Mouse (Mus musculus): ENCODE measurements around the gene Fli1.

Fli1 gene

DNA sequence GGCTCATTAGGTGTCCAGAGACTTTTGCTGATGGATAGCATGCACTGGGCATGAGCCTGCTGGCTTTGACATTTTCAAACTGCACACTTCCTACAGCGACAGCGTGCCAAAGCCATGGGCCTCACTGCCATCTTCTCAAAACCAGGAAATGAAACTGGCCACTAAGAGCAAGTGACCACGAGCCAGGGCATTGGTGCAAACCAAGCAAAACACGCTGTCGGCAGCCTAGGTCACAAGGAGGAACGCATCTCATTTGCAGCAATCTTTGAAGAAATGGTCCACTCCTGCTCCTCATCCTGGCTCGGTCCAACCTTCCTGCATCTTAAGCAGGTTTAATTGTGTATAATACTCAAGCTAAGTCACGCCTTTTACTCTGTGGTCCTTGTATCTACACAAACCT is 41.8 kb downstream of the Fli1 start:
- no peak for DNase-seq

DNA sequence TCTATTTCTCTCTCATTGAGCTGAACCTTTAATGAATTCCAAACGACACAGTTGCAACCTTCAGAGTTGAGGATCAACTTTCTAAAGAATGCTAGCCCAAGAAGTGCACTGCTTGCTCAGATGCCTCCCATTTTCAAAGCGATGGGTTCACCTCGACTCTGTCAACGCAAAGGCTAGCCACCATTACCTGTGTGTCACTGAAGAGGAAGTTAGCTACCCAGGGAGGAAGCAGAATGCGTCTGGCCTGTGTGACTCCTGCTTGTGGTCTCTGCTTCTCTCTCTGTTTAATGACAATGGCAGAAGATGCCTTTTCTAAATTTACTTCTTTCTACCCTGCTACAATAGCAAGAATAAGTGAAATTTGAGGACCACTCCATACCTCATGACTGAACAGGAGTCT is 42.6 kb downstream of the Fli1 start:
- no peak for DNase-seq

GRCm38 (mm10) chr9:32499469-32499868 is 43.2 kb downstream of the Fli1 start:
- no peak for DNase-seq

DNA sequence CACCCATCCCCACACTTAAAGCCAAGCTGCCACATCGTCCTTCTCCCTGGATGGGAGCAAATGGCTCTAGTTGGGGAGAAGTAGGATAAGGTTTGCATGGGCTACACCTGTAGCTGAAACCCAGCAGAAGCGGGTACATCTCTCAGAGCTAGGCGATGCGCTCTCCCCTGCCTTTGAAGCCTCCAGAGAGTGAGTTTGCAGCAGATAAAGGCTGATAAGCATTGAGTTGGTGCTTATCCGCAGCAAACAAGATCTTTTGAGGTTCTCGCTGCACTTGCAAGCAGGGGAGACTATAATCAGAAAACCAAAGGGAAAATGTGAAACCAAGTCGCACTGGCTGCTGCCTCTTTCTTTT is 47.0 kb downstream of the Fli1 start:
- DNase-seq = no peak

DNA sequence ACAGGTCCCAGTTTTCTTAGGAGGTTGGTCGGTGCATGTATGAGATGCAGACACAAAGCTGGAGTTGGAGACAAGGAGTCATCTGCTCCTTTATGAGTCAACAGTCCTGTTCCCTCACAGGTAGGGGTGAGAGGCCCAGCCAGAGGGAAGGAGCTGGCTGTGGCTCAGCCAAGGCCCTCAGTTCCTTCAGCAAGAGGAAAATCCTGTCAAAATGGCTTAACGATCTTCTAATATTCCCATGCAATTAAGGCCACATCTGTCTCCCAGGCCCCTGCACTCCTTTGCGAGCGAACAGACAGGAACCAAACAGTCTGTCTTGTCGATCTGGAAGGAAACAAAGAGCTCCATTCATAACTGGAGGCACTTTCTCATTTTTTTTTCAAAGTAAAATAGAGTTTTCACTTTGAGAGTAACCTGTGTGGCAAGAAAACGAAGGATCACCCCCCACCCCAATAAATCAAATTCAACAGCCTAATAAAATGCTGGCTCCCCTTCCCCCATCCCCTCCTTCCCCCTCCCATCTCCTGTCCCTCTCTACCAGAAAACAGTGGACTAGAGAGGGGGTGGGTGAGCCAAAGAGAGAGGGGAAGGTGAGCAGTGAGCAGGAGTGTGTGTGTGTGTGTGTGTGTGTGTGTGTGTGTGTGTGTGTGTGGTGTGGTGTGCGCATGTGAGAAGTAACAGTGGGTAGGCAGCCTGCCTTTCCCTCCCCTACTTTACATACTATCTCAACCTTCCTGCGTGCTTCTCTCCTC is 47.6 kb downstream of the Fli1 start:
- DNase-seq = no peak

GRCm38 (mm10) chr9:32493588-32494423 is 48.9 kb downstream of the Fli1 start:
- DNase-seq = no peak

DNA sequence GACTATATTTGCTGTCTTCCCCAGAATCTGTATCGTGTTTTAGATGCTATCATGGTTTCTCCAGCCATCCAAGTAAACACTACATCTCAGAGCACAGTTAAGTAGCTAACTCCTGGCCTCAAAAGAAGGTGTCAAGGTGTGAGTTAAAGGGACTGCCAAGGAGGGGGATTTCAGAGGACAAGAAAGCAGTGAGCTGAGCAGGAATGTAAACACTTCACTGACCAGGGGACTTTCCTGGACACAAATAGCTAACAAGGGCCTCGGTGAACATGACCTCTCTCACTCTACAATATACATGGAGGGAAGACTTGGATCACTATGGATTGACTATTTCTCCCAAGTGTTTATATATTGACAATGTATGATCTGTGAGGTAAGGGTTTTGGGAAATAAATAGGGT is 49.9 kb downstream of the Fli1 start:
- DNase-seq = no peak

GRCm38 (mm10) chr9:32491484-32491883 is 51.2 kb downstream of the Fli1 start:
- DNase-seq = peak; percentile 56

DNA sequence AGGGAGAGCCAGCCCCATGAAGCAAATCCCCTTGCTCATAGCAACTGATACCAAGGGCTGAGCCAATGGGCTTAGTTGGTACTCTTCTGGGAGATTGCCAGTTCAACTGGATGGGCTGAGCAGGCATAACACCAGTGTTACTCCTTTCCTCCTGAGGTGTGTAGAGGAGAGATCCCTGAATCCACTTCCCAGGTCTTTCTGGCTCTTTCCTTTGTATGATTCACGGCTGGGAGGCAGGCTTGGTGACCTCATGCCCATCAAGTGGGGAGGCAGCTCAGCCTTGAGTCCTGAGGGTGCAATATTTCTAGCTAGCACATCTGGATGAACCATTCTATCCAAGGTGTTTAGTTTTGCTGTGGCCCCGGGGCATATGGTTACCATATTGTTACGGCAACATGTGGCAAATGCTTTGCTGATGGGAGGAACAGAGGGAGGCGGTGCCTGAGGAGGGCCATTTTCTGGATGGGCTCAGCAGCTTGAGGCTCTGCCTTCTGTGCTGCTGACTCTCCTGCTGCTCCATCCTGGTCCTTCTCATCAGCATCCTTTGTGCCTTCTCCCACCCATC is 52.8 kb downstream of the Fli1 start:
- DNase-seq = no peak

DNA sequence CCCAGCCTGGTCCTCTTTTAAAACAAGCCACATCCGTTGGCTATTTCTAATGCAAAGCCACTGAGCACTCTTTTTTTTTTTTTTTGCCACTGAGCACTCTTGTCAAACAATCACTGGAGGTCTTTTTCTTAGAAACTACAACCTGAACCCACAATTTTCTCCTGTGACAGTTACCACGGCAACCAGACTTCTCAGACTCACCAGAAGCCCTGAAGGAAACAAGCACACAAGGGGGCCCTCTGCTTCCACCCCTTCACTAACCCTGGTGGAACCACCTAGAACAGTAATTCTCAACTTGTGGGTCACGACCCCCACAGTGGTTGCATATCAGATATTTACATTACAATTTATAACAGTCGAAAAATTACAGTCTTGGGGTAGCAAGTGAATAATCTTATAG is 53.3 kb downstream of the Fli1 start:
- DNase-seq = no peak

DNA sequence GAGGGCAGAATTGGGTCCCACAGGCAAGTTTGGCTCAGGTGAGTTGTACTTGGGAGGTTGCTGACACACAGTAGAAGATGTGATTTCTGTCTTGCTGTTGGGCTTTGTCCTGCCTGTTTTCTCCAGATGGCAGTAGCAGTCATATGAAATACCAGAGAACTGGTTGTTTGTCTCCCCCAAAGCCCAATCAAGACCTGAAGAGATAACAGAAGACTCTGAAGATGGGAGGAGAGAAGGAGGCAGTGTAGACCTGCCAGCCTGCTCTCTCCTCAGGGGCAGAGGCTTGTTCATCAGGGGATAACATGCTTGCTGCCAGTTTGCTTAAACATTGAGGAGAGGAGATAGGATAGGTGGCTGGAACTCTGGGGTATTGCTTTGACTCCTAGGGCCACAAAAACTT is 54.0 kb downstream of the Fli1 start:
- no peak for DNase-seq

GRCm38 (mm10) chr9:32487823-32488222 is 54.8 kb downstream of the Fli1 start:
- no peak for DNase-seq

- no peak for DNase-seq
These were observed 55.3 kb downstream of the Fli1 start for GRCm38 (mm10) chr9:32487401-32487800.

GRCm38 (mm10) chr9:32480418-32480817 is 62.2 kb downstream of the Fli1 start:
- no peak for DNase-seq

GRCm38 (mm10) chr9:32478799-32479198 is 63.9 kb downstream of the Fli1 start:
- DNase-seq = no peak

- no peak for DNase-seq
These were observed 64.6 kb downstream of the Fli1 start for GRCm38 (mm10) chr9:32478087-32478486.

GRCm38 (mm10) chr9:32476604-32477003 is 66.1 kb downstream of the Fli1 start:
- no peak for DNase-seq

DNA sequence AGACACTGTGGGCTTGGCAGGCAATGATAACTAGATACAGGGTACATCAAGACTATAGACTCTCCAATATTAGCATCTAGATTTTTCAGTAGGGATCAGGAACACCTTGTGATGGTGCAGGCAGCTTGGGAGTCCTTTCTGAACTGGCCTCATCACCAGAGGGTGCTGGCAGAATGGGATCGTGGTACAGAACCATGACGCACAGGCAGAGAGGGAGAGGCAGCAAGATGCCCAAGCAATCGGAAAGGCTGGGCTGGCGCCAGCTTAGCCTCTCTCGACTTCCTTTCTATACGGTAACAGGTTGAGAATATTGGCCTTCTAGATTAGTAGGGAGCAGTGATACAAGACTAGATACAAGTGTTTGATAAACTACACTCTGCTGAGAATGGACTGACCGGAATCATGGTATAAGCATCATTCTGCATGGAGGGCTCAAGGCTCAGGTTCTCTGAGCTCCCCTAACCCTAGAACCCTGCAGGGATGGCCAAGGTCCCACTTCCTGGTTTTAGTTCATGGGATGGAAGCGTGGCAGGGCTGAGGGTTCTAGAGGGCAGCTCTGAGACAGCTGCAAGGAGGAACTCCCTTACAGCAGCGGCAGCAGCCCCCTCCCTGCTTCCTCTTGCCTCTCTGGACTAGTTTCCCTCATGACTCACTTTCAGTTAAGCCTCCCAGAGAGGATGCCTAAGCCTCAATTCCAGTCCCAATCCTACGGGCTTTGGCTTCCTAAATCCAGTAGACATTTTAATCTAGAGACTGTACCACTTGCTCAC is 67.9 kb downstream of the Fli1 start:
- no peak for DNase-seq

DNA sequence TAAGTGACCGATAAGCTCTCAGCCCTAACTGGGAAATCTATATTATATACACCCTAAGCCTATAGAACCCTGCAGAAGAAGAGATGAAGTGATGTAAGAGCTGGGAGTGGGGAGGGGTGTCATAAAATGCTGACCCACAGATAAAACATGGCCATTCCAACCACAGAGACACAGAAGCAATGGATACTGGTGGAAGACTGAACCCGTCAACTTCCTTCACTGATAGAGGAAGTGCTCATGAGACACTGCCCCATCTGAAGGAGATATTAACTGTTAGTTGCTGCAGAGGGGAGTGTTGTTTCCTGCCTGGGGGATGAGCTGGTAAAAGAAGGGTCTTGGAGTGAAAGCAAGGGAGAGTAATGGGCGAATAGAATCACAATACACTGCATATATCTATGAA is 70.3 kb downstream of the Fli1 start:
- no peak for DNase-seq

DNA sequence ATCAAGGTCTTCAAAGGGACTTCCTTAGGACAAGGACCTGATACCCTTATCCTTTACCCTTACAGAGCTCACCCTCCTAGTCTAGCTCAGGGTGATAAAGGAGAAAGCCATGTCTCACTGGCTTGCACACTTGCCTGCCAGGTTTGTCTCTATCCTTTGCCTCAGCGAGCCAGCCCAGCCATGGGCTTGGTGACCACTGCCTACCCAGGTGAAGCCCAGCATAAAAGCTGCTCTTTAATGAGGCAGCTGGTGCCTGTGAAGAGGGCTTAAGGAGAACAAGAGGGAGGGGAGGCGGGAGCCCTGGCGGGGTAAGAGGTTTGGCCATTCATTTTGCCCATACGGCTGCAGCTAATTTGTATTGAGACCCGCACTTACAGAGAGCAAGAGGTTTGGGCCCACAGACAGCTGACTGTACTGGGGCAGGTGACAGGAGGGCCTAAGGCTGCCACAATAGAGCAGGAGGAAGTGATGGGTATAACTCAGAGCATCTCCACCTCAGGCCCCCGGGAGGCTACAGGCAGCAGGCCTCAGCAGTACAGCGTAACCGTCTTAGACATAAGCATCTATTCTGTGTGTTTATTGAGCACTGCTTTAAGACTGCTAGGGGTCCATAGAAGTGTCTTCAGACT is 73.4 kb downstream of the Fli1 start:
- DNase-seq = no peak

GRCm38 (mm10) chr9:32468313-32468712 is 74.3 kb downstream of the Fli1 start:
- no peak for DNase-seq

GRCm38 (mm10) chr9:32467443-32467842 is 75.2 kb downstream of the Fli1 start:
- DNase-seq = no peak

DNA sequence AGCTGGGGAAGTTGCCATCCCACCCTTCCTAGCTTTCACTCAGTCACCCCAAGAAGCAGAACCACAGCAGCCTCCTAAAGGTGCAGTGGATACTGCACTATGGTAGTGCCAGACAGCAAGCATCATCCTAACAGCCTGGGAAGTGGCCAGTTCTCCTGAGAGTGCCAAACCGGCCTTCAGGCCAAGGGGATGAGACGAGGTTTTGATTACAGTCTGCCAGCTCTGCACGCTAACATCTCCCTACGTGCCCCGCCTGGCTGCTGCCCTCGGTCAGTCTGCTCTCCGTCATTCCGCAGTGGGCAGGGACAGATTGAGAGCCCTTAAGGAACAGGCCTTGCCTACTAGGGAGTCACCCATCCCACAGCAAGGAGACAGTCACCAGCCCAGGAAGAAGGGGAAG is 75.8 kb downstream of the Fli1 start:
- DNase-seq = no peak

Measured in cerebellum, adult 11-12 months (tissue).